Mouse (Mus musculus) left cerebral cortex, postnatal 36 days (tissue): ENCODE measurements around the gene Limch1. TPM values are rescaled to one million over a fixed set of nuclear protein-coding genes. Genes with fewer than 3 reads are reported as not detected.

ENCODE experiments used
- DNase-seq, 2 experiments: peaks; one replicate each; pipeline ENCODE4 v3.0.0; 2021 to 2022; ENCODE audit warnings: low spot score in 2 of 2, mixed read lengths in 1 of 2
- intact Hi-C: fragments of 180-260 bp; cut with DNase I; formaldehyde crosslinking; loops from one replicate; pipeline ENCODE4 v1.15.1; 2025
- total RNA-seq, 2 experiments: library from RNA; stranded (reverse); gene quantifications; 2 replicates each; pipeline ENCODE4 v1.2.3; 2021

The Limch1 gene
- total RNA-seq, 2 experiments from 2014 or later: 100 to 131 TPM

DNA sequence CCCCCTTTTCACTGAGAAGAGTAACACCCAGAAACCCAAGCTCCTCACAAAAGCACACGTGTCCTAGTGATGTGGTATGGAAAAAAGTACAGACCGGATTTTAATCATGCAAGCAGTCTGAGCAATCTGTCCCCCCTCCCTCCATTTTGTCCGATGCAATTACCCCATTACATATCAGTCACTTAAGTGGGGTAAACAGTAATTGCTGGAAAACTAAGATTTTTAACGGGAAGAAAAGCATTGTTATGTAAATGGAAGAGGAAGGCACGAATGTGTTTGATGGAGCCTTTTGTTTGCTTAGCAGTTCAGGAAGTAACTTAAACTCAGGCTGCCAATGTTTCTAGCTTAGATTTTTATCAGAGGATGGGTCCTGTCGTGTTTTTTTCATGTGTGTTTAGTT lies 70.2 kb downstream of the Limch1 start:
- intact Hi-C loops: no loop called here
- no peak for DNase-seq

DNA sequence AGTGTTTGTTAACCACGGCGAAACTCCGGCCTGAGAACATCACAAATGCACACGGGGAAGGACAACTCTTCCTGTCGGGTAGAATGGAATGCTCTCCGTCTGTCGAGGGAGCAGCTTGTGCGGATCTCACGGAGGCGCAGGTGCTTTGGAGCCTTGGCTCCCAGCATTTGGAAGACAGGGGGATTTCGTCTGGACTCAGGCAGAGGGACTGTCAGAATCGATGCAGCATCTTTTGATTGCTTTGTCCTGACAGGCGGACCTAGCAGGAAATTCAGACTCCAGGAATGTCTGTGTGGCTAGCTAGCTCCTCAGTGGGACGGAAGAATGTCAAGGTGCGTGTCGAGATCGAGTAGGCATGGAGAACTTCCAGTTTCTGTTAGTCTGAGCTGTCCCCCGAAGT lies 71.1 kb downstream of the Limch1 start:
- DNase-seq: no peak
- intact Hi-C loops: no loop called here

DNA sequence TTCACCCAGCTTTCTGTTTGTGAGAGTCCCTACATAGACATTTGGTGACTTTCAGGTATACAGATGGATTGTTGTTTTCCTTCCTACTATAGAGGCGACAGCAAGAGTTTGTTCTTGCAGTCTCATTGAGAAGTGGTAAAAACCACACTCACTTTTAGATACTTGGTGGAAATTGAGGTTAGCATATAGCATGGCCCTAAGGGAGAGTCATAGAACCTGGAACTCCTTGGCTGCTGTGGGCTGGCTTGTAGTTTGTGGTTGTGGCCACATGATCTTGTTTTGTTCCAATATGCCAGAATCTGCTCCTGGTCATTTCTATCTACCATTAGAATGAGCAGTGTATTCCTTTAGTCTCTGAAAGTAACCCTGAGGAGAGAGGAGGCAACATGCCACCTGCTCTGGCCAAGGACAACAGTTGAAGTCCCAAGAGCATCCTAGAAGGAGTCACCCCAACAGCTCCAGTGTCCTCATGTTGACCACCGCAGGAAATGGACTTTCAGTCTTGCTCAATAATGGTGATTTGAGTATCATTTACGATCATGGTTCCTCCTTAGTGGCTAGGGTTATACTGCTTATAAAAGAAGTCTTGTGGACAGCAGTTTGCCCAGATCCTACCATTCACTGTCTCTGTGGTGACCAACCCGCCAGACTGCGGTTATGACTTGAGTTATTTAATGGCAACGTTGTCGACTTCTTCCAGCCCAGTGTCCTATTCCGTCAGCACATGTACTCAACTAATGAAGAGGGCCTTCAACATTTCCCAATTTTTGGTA lies 71.7 kb downstream of the Limch1 start:
- no peak for DNase-seq
- intact Hi-C loops: no loop called here

DNA sequence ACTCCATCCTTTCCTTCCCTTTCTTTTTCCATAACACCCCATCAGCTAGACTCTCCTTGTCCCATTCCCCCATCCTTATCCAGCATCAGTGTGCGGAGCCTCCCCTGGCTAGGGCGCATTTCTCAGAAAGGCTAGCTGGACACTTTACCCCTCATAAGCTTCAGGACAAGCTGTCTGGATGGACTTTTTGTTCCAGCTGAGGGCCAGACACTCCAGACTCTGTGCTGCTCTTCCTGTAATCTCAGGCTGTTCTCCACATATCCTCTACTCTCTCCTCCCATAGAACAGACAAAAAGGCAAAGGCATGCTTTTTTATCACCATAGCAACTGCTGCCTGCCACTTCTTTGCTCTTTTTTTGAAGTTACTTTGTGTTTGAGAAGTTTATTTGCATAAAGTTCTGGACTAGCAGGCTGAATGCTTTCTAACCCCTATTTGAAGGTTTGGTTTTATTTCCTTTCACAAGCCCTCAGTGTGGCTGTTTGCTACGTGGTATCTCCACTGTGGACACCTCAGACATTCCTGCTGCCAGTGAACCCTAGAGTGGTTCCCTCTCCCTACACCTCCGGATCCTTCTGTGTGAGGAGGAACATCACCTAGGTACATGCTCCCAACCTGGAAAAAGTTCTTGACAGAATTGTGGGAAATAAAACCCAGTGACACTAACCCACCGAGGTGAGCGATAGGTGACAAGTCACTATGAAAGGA lies 77.0 kb downstream of the Limch1 start:
- intact Hi-C loops: no loop called here
- DNase-seq: no peak

DNA sequence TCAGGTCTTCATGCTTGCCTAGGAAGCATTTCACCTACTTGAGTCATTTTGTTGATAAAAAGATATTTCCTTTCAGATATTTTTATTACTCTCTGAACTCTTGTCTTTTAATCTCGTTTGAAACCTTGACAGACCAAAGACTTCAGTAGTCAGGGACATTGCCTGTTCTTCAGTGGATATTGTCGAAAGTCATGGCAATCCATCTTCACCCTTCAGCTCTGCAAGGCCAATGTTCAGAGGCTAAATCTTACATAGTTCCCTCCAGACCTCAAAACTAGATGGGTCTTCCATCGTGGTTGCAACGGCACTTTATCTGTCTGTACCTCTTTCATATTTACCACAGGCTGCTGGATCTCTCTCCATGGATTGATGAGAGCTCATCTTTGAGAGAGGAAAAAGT lies 80.0 kb downstream of the Limch1 start:
- DNase-seq: no peak
- intact Hi-C loops: no loop called here

DNA sequence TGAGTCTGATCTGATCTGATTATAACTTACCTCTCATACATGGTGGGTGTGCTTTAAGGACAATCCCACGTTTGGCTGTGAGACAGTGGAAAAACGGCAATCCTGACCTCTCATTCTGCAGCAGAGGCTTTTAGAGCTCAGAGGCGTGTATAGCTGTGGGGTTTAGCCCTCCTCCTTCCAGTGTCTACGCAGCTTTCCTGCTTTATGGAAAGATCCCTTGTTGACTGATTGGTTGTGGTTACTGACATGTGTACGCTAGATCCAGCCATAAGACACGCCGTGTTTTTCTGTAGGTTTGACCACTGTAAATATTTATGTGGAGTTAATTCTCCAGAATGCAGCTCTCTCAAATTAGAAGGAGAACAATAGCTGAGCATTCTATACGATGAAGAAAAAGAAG lies 81.2 kb downstream of the Limch1 start:
- no peak for DNase-seq

DNA sequence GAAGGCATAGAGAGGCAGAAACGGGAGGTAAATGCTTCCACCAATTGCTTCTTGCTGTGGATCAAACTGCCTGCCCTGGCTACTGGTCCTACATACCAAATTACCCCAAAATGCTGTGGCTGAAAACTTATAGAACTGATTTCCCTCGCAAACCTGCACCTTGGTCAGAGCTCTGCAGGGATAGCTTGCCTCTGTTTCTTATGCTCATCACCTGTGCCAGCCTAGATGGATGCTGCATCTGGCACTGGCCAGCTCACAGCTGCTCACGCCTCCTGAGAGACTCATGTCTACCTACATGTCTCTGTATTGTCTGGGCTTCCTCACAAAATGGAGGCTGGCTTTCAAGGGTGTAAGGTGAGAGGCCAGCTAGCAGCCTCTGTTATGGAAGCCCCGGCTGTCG lies 83.9 kb downstream of the Limch1 start:
- no peak for DNase-seq
- intact Hi-C loops: no loop called here

More for the DNA sequence above, 81.2 kb downstream of the Limch1 start:
- intact Hi-C loops: no loop called here

DNA sequence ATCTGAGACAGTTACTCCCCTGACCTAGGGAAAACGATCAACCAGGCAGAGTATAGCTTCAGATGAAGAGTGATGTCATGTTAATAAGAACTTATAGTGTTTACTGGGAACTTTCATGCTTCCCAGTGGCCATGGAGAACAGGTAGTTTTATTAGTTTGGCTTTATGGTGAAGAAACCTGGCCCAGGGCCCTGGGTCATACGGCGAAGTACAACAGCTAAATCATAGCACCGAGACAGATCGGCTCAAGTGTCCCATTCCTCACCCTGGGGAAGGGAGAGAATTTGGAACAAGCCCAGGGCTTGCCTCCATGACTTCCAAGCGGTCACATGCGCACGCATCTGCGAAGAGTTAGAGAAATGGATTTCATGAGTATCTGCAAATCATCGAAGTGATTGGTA lies 84.6 kb downstream of the Limch1 start:
- intact Hi-C loops: no loop called here
- DNase-seq: no peak

DNA sequence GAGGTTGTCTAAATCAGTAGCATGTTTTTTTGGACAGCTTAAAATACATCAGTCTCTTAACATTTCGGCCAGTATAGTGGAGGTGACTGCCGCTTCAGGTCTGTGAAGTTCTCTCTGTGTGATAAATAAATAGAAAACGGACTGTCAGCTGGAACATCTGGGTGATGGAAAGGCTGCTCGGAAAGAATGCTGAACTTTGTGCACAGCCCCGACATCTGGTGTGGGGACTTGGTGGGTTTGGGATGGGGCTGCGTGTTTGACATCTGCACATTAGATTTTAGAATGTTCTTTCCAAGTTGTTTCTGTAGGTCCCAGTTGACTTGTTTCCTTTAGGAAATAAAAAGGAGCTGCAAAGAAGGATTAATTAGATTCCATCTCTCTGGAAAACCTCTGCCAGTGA lies 89.1 kb downstream of the Limch1 start:
- DNase-seq: no peak
- intact Hi-C loops: no loop called here

DNA sequence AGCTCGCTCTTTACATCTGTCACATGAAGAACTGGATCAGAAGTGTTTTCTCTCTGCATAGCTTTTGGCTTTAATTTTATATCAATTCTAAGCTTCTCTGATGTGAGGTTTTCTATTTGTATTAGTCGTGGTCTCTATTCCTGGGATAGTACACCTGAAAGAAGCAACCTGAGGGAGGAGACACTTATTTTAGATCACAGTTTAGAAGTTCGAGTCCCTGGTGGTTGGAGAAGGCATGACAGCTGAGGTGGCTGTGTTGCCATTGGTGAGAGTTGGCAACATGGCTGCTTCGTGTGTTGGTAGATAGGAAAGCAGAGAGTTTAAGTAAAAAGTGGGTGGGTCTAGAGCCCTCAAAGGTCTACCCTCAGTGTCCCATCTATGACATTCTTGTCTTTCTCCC lies 91.3 kb downstream of the Limch1 start:
- no peak for DNase-seq
- intact Hi-C loops: no loop called here

DNA sequence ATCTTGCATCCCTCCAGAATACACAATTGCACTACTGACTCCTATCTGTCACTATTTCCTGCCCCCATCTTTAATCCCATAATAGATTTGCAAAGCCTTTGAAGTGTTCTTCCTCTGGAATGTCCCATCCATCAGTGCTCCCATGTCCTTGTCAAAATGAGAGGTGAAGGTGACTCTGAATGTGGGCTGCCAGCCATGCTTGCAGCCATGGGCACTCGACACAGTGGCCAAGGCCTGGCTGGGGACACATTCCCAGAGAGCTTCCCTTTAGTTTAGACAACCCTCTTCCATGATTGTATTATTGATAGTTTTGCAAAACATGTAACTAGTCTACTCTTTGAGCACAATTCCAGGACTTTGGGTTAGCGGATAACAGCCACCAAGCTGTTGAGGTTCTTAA lies 96.3 kb downstream of the Limch1 start:
- intact Hi-C loops: no loop called here
- DNase-seq: no peak

DNA sequence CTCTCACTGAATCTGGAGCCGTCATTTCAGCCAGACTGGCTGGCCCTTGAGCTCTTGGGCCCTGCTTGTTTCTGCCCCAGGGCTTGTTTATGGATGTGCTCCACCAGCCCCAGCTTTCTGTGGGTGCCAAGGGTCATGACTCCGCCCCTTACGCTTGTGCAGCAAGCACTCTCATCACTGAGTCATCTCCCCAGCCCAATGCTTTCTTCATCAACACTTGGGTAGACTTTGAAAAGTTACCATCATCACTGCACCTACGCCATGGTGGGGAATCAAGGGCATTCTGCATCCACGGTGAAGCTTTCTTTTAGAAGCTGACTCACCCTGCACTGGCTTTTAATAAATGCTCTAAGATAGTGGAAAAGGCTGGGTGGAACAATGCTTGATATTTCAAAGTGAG lies 97.1 kb downstream of the Limch1 start:
- no peak for DNase-seq
- intact Hi-C loops: no loop called here

DNA sequence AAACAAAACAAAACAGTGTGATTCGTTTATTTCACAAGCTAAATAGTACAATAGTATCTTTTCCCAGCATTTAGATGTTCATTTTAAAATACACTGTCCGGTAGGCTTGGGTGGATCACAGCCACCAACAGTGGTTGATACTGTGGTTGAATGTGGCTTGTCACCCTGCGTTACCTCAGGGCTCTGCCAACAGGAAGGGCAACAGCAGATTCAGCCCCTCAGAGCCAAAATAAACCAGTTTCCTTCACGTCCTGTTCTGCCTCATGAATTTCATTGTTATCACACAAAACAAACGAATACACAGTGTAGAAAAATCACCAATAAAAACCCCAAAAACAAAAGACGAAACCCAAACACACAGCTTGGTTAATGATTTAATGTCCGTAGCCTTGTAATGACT lies 102.5 kb downstream of the Limch1 start:
- intact Hi-C loops: loop anchor here (5.0 kb wide), 1 partner anchor 101 kb away; the partner anchor contains the start of gene Limch1
- DNase-seq: no peak

DNA sequence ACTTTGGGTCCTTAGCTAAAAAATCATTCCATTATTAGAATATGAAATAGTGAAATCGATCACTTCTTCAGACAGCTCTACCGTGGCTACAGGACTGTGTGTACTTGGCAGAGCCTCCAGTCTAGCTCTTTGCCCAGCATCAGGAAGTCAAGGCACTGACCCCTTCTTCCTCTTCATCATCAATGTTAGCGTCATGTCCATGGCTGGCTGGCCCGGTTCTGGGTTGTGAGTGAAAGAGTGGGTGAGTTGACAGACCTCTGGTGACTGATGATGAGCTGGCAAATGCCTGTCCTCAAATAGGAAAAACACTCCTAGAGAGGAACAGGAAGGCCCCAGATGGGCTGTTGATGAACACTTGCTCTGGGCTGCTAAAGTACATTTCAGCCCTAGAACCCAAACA lies 103.5 kb downstream of the Limch1 start:
- no peak for DNase-seq
- intact Hi-C loops: loop anchor here (5.0 kb wide), 1 partner anchor 102 kb away; the partner anchor contains the start of gene Limch1

DNA sequence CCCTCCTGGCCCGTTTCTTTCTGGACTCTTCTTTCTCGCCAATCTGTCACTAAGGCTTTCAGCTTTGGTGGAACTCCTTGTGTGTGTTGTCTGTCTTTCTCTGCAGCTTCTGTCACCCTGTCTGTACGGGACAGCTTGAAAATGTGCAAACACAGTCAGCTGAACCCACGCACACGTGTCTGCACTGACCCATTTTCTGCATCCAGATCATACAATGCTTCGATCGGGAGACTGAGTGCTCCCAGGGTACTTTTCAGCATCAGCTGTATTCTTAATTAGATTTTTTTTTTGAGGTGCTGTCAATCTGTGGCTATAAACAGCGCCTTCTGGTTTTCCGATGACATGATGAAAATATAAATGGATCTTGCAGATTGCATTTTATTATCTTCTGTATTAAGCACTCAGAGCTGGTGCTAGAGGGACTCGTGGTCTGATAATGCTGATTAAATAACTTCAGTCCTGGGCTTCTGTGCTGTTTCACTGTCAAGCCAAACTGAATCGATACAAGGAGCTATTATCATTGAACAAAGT lies 105.2 kb downstream of the Limch1 start:
- intact Hi-C loops: no loop called here
- peak; percentile 22 to 23 for DNase-seq

DNA sequence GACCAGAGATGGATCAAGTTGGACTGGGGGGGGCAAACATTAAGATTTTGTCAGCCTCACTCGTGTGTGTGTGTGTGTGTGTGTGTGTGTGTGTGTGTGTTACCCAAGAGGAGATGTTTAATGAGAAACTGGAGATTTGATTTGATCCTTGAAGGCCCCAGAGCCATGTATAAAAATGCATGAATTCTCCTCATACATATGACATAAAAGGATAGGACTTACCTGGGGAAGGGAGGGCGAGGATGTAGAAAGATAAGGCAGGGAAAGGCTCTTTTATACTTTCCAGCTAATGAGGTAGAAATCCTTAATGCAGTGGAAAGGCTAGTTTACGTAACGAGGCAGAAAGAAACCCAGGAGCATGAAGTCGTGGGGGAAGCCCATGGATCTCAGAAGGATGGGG lies 106.1 kb downstream of the Limch1 start:
- intact Hi-C loops: no loop called here
- DNase-seq: no peak

DNA sequence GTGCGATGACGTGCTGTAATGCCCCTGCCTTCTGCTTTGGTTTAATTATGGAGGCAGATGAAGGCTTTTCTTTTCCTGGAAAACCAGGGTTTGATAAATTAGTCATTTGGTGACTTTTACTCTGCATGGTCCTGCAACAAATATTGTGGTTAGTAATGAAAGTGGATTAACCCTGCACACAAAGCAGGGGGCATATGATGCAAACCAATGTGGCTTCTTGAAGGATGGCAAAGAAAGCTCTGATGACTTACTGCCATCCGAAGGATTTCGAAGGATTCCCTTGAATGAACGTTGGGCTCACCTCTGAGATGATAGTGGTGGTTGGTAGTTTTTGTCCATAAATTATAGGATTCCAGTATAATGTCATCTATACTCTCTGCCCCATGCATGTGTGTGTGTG lies 108.6 kb downstream of the Limch1 start:
- DNase-seq: no peak
- intact Hi-C loops: no loop called here

DNA sequence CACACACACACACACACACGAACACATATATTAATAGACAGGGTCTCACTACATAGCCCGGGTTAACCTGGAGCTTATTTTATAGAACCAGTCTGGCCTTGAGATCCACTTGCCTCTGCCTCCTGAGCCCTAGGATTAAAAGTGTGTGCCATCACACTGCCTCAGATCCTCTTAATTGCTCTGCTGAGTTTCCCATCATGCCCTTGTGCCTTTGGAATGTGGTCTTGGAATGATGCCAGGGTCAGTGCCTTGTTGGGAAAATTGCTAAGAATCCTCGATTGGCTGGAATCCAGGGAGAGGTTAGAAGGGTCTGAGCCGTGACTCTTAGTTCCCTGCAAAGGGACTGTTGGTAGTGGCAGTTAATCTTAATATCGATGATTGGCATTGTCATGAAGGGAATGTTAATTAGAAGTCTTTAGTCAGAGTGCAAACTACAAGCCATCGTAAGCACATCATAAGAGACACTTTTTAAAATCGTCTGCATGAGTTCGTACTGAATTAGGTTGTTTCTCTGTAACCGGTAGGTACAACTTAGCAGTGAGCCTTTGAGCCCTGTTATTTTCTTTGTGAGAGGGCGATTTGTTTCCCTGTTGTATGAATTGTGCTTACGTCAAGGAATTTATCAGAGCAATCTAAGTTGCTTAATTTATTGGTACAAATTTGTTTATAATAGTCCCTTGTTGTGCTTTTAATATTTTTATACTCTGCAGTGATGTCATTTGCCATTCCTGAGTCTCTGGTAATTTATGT lies 109.9 kb downstream of the Limch1 start:
- intact Hi-C loops: no loop called here
- DNase-seq: no peak

DNA sequence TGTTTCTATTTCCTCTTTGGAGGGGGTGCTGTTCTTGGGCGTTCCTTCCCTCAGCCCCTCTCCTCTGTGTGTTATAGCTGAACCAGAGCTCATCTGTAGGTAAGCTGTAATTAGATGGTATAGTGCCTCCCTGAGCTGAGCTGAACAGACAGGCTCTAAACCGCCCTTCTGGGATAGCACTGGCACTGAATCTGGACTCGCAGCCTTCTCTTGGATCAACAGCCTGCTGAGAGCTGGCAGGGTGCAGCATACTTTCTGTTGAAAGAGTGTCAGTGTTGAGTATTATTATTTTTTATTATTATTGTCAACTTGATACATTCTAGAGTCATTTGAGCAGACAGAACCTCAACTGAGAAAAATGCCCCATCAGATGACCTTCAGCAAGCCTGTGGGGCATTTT lies 113.9 kb downstream of the Limch1 start:
- intact Hi-C loops: no loop called here
- DNase-seq: no peak

DNA sequence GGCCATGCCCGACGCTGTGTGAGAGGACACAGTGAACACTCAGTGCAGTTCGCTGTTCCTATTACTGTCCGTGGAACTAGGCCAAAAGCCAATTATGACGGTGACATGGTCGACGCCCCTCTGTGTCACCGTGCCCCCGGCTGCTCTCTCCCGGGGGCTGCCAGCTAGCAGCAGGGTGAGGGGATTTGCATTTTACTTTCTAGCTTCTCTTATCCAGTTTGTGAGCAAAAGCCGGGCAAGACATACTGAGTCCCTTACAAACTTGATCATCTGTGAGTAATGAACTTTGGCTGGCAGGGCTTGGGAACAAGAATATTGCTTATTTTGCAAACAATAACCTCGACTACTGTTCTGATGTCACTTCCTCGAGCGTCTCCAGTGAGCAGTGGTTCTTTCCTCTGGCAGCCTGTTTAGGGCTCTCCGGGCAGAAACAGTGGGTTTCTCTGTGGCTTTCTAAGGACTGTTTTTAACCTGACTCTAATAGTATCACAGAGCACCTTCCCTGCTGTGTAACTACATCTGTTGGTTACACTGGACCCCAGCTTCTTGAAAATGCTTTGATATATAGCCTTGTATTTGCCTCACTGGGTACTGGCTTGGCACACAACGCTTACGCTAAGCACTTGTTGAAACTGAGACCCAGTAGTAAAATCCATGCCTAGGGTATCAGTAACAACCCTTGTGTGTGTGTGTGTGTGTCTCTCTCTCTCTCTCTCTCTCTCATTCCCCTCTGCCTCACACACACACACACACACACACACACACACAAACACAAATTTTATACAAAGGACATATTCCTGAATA lies 115.8 kb downstream of the Limch1 start:
- intact Hi-C loops: no loop called here
- DNase-seq: no peak
